Mouse (Mus musculus) CD4-positive, CD25-positive, alpha-beta regulatory T cell, adult 2 months (primary cell): ENCODE measurements around the gene Ddx43.

Source experiments
- DNase-seq: peaks from one replicate; pipeline ENCODE4 v3.0.0-alpha.2; 2012; ENCODE audit warnings: low read depth, low spot score

Ddx43 gene

DNA sequence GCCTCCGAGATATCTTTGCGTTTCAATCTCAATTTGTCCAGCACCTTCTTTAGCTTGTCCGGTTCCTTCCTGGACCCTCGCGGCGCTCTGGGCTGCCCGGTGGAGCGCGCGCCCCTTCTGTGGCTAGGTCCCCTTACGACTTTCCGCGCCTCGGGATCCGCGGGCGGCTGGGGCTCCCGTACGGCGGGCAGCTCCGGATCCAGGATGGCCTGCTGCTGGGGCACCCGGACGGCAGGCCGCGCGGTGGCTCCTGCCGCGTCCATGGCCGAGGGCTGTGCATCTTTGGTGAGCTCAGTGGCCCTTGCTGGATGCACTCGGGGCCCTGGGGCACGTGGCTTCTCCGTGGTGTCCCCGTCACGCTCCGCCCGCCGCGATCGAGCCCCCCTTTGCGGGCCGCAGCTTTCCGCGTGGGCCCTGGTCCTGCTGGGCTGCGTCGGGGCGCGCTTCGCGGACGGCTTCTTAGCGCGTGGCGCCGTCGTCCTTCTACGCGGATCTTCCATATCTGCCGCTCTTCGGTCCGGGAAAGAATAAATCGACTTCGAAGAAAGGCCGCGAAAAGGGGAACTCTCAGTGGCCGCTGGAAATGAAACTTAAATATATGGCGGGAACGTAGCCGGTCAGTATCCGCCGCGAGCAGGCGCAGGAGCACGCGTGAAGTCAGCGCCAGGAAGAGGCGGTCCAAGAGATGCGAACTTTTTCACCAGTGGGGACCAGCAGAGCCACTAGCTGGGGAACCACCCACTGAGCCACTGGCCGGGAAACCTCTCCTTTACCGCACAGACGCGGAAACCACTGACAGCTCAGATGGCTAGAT is 47.2 kb downstream of the Ddx43 start, which contains the start of gene Cgas:
Gene Cgas (minus strand): TSS at position 659 of the 814 bp plus-strand sequence.
- DNase-seq, result peak; percentile 75

DNA sequence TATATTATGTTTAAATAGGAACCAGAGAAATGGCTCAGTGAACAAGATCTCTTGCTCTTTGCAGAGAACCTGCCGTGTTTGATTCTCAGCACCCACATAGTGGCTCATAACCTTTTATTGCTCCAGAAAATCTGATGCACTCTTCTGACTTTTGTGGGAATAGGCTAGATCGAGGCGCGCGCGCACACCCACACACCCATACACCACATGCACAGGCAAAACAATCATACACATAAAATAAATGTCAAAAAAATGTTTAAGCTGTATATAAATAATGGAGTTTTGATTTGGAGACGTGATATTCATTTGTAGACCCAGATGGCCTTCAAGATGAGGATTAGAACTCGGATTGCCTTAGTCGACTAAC is 52.0 kb downstream of the Ddx43 start:
- no peak for DNase-seq

DNA sequence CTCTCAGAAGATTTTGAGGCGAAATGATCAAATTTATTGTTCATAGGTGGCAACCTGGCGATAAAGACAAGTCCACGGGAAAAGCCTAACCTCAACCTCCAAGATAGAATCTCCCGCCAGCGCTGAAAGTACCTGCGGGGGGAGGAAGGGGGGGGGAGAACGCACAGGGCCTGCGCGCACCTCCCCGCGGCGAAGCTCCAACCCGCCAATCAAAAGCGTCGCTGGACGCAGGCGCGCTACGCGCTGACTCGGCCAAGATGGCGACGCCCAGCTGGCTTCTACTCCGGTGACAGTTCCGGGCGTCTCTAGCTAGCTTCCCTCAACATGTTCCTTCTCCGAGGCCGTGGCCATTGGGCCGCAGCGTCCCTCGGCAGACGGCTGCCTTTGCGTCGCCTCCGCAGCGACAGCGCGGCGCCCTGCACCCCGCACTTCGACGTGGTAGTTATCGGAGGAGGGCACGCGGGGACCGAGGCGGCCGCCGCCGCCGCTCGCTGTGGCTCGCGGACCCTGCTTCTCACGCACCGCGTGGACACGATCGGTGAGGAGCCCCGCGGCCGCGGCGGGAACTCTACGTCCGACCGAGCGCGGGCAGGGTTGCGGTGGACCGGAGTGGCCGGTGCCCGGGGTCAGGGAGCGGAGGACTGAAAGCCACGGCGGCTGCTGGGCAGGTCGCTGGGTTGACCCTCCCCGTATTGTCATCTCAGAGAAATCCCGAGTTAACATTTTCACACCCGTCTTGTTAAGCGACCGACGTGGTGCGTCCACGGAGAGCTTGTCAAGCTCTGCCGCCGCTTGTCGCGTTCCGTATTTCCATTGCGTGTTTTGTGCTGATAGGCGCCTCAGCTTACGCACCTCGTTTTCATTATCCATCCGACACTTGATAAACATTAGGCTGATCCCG is 52.6 kb downstream of the Ddx43 start, which contains the start of the genes Mto1 and Gm17324:
Gene Mto1 (plus strand): TSS at position 236 of the 901 bp plus-strand sequence.
Gene Gm17324 (minus strand): TSS at position 814 of the 901 bp plus-strand sequence.
- peak; percentile 98 for DNase-seq

DNA sequence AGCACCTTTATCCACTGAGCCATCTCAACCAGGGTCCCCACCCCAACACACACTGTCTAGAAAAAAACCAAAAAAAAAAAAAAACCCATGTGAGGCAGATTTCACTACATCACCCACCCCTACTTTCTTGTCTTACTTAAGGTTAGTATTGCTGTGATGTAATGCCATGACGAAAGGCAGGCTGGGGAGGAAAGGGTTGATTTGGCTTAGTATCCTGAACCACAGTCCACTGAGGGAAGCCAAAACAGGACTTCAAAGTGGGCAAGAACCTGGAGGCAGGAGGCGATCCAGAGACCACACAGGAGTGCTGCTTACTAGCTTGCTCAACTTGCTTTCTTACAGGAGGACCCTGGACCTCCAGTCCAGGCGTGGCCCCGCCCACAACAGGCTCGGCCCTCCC is 54.8 kb downstream of the Ddx43 start:
- no peak for DNase-seq

DNA sequence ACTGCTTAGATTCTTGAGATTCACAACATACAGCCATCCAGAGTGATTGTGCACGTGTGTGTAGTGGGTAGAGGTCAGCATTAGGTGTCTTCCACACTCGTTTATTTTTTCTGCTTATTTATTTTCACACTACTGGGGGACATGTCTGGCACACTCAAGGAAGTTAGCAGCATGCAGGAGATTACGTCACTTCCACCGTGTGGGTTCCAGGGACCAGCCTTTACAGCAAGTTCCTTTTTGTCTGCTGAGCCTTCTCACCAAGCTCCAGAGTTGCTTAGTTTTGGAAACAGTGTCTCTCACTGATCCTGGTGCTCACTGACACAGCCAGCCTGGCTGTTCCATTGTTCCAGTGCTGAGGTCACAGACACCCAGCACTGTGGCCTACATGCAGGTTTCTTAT is 55.8 kb downstream of the Ddx43 start:
- DNase-seq, result no peak

DNA sequence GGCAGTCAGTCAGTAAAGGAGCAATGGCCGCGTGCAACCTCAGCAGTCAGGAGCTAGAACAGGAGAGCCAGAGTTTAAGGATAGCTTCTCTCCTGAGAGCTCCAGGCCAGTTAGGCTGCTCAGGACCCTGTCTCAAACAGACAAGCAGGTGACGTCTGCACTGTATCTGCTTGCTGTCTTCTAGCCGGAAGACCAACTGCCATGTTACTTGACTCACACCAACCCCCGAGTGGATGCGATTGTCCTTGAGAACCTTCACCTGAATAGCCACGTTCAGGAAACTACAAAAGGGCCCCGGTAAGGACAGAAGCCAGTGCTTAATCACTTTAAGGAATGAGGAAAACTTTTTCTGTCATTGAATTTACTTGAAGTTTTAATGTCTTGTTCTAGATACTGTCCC is 61.4 kb downstream of the Ddx43 start:
- no peak for DNase-seq

DNA sequence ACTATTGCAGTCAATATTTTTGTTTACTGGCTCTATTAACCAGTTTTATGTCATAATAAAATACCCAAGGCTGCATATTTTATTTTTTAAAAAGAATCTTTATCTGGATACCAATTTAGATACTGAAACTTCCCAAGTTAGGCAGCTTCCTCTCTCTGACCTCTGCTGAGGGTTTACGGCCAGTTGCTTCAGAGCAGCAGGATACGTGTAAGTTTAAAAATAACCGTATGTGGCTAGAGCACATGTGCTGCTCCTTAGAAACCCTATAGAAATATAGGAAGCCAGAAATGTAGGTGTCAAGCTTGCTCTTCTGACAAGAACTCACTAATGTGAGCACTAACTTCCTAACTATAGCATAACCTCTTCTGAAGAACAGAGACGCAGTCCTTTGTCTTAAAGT is 67.8 kb downstream of the Ddx43 start:
- no peak for DNase-seq

DNA sequence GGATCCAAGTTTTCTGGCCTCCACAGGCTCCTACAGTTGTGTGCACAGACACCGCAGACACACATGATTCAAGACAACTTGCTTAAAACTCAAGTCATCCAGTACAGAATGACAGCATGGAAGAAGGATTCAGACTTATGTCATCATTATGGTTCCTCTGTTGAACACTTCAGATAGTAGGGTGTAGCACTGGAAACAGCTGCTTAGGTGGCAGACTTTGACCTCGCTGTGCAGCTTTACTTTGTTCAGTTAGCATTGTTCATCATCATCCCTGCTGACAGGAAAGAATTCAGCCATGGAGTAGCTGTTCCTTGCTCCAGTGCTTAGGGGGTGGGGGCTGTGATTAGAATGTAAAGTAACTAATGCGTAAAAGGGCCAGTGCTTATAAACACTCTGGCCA is 70.1 kb downstream of the Ddx43 start:
- DNase-seq, result no peak
